Mouse (Mus musculus): ENCODE results near the gene Asb4. TPM values are rescaled to one million over a fixed set of nuclear protein-coding genes. Genes with fewer than 3 reads are reported as not detected.

Gene Asb4
- polyA plus RNA-seq, 1 experiment = 0.01 TPM

DNA sequence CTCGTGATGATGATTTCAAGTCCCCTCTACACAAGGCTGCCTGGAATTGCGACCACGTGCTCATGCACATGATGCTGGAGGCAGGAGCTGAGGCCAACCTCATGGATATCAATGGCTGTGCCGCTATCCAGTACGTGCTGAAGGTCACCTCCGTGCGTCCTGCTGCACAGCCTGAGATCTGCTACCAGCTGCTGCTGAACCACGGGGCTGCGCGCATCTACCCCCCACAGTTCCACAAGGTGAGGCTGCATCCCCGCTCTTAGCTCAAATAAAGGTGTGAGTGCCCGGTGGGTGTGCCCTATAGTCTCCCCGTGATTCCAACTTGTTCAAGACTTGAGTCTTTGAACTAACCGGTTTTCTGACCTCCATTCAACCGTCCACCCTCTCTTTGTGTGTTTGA lies 40.4 kb downstream of the Asb4 start:
- no peaks in the 10 kb centered on the region for H3K79me2 ChIP-seq (ENCODE audit: control insufficient read depth, insufficient read depth)
- no peaks in the 10 kb centered on the region for H3K27me3 ChIP-seq (ENCODE audit: control insufficient read depth, insufficient read depth, insufficient read length)
- H3K36me3 ChIP-seq (ENCODE audit: control insufficient read depth, insufficient read depth) = no peaks in the 10 kb centered on the region
- no peak overlapping the region for H3K4me3 ChIP-seq
- H3ac ChIP-seq (ENCODE audit: control insufficient read depth, insufficient read length) = no peak overlapping the region
- H3K4me2 ChIP-seq (ENCODE audit: low read depth) = no peak overlapping the region
- TF ChIP-seq TCF3 (IDR thresholded peaks at IDR 0.05; ENCODE audit: insufficient read length, low read depth) (no peak), E2F4 (IDR thresholded peaks at IDR 0.05; ENCODE audit: insufficient read depth) (no peak), MYOG (IDR thresholded peaks at IDR 0.05; ENCODE audit: control insufficient read depth in 1 of 3, insufficient read depth in 1 of 3, insufficient read length in 2 of 3, low read depth in 2 of 3) (no peak), REST (IDR thresholded peaks at IDR 0.05; ENCODE audit: insufficient read depth, insufficient read length) (no peak), POLR2A (IDR thresholded peaks at IDR 0.05; ENCODE audit: insufficient read length, low read depth) (no peak), POLR2AphosphoS2 (IDR thresholded peaks at IDR 0.05; ENCODE audit: insufficient read length, low read depth) (no peak), TCF12 (IDR thresholded peaks at IDR 0.05; ENCODE audit: insufficient read depth, poor library complexity, severe bottlenecking) (no peak), MYOD1 (IDR thresholded peaks at IDR 0.05; ENCODE audit: control insufficient read depth in 1 of 3, insufficient read length in 2 of 3, low read depth in 2 of 3) (no peak), CEBPB (IDR thresholded peaks at IDR 0.05; ENCODE audit: insufficient read depth, poor library complexity, severe bottlenecking) (no peak), USF1 (IDR thresholded peaks at IDR 0.05; ENCODE audit: low read depth) (no peak), SRF (IDR thresholded peaks at IDR 0.05; ENCODE audit: control insufficient read depth, insufficient read length, low read depth) (no peak), MAX (IDR thresholded peaks at IDR 0.05; ENCODE audit: low read depth) (no peak)

GRCm38 (mm10) chr6:5427033-5427432 lies 43.8 kb downstream of the Asb4 start:
- no peaks in the 10 kb centered on the region for H3K36me3 ChIP-seq (ENCODE audit: control insufficient read depth, insufficient read depth)
- H3K4me2 ChIP-seq (ENCODE audit: low read depth) = no peak overlapping the region
- TF ChIP-seq REST (IDR thresholded peaks at IDR 0.05; ENCODE audit: insufficient read depth, insufficient read length) = no peak
- no peak for TF ChIP-seq MYOG (IDR thresholded peaks at IDR 0.05; ENCODE audit: control insufficient read depth in 1 of 3, insufficient read depth in 1 of 3, insufficient read length in 2 of 3, low read depth in 2 of 3)
- no peak for TF ChIP-seq POLR2AphosphoS2 (IDR thresholded peaks at IDR 0.05; ENCODE audit: insufficient read length, low read depth)
- no peak for TF ChIP-seq USF1 (IDR thresholded peaks at IDR 0.05; ENCODE audit: low read depth)
- no peak for TF ChIP-seq TCF12 (IDR thresholded peaks at IDR 0.05; ENCODE audit: insufficient read depth, poor library complexity, severe bottlenecking)
- TF ChIP-seq TCF3 (IDR thresholded peaks at IDR 0.05; ENCODE audit: insufficient read length, low read depth) = no peak
- no peak for TF ChIP-seq SRF (IDR thresholded peaks at IDR 0.05; ENCODE audit: control insufficient read depth, insufficient read length, low read depth)
- no peak for TF ChIP-seq MAX (IDR thresholded peaks at IDR 0.05; ENCODE audit: low read depth)
- TF ChIP-seq POLR2A (IDR thresholded peaks at IDR 0.05; ENCODE audit: insufficient read length, low read depth) = no peak
- TF ChIP-seq MYOD1 (IDR thresholded peaks at IDR 0.05; ENCODE audit: control insufficient read depth in 1 of 3, insufficient read length in 2 of 3, low read depth in 2 of 3) = no peak
- TF ChIP-seq E2F4 (IDR thresholded peaks at IDR 0.05; ENCODE audit: insufficient read depth) = no peak
- no peak for TF ChIP-seq CEBPB (IDR thresholded peaks at IDR 0.05; ENCODE audit: insufficient read depth, poor library complexity, severe bottlenecking)
- H3K79me2 ChIP-seq (ENCODE audit: control insufficient read depth, insufficient read depth) = no peaks in the 10 kb centered on the region
- H3K4me3 ChIP-seq = no peak overlapping the region
- no peaks in the 10 kb centered on the region for H3K27me3 ChIP-seq (ENCODE audit: control insufficient read depth, insufficient read depth, insufficient read length)
- no peak overlapping the region for H3ac ChIP-seq (ENCODE audit: control insufficient read depth, insufficient read length)

GRCm38 (mm10) chr6:5429562-5429961 lies 46.4 kb downstream of the Asb4 start:
- TF ChIP-seq POLR2AphosphoS2 (IDR thresholded peaks at IDR 0.05; ENCODE audit: insufficient read length, low read depth) = no peak
- TF ChIP-seq CEBPB (IDR thresholded peaks at IDR 0.05; ENCODE audit: insufficient read depth, poor library complexity, severe bottlenecking) = no peak
- peak in 1 of 3 experiments; percentile 0 for TF ChIP-seq MYOD1 (IDR thresholded peaks at IDR 0.05; ENCODE audit: control insufficient read depth in 1 of 3, insufficient read length in 2 of 3, low read depth in 2 of 3)
- no peak for TF ChIP-seq E2F4 (IDR thresholded peaks at IDR 0.05; ENCODE audit: insufficient read depth)
- Histone ChIP-seq H3K4me2 (ENCODE audit: low read depth) (peak overlapping the region; percentile 19), H3ac (ENCODE audit: control insufficient read depth, insufficient read length) (no peak overlapping the region), H3K36me3 (ENCODE audit: control insufficient read depth, insufficient read depth) (no peaks in the 10 kb centered on the region), H3K79me2 (ENCODE audit: control insufficient read depth, insufficient read depth) (no peaks in the 10 kb centered on the region), H3K4me3 (no peak overlapping the region), H3K27me3 (ENCODE audit: control insufficient read depth, insufficient read depth, insufficient read length) (no peaks in the 10 kb centered on the region)

DNA sequence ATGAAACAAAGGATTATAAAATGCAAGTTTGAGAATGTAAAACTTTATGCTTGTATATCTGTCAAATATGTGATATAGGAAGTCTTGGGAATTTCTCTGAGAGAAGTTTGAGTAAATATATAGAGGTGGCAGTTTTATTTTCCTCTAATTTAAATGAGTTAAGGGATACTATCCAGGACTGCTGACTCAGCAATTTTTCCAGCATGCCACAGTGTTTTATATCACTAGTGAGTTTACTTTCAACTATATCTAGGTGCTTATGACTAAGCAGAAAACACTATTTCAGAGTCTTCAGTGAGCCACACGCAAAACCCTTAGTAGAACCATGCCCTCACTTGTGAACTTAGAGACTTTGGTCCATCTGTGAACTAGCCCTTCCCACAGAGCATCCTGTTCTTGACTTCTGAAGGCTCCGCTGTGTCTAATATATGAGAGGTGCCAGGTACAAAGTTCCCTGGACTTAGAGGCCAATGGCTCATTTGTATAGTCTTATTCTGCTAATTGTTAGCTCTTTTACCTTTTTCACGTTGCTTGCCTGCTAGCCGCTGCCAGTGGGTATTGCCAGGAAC lies 46.9 kb downstream of the Asb4 start:
- Histone ChIP-seq H3K79me2 (ENCODE audit: control insufficient read depth, insufficient read depth) (no peaks in the 10 kb centered on the region), H3K36me3 (ENCODE audit: control insufficient read depth, insufficient read depth) (no peaks in the 10 kb centered on the region), H3K27me3 (ENCODE audit: control insufficient read depth, insufficient read depth, insufficient read length) (no peaks in the 10 kb centered on the region), H3ac (ENCODE audit: control insufficient read depth, insufficient read length) (no peak overlapping the region), H3K4me3 (no peak overlapping the region), H3K4me2 (ENCODE audit: low read depth) (no peak overlapping the region)
- no peak for TF ChIP-seq TCF12 (IDR thresholded peaks at IDR 0.05; ENCODE audit: insufficient read depth, poor library complexity, severe bottlenecking)
- TF ChIP-seq POLR2AphosphoS2 (IDR thresholded peaks at IDR 0.05; ENCODE audit: insufficient read length, low read depth) = no peak
- no peak for TF ChIP-seq REST (IDR thresholded peaks at IDR 0.05; ENCODE audit: insufficient read depth, insufficient read length)
- no peak for TF ChIP-seq MAX (IDR thresholded peaks at IDR 0.05; ENCODE audit: low read depth)
- no peak for TF ChIP-seq POLR2A (IDR thresholded peaks at IDR 0.05; ENCODE audit: insufficient read length, low read depth)
- TF ChIP-seq USF1 (IDR thresholded peaks at IDR 0.05; ENCODE audit: low read depth) = no peak
- no peak for TF ChIP-seq SRF (IDR thresholded peaks at IDR 0.05; ENCODE audit: control insufficient read depth, insufficient read length, low read depth)
- TF ChIP-seq TCF3 (IDR thresholded peaks at IDR 0.05; ENCODE audit: insufficient read length, low read depth) = no peak
- TF ChIP-seq MYOD1 (IDR thresholded peaks at IDR 0.05; ENCODE audit: control insufficient read depth in 1 of 3, insufficient read length in 2 of 3, low read depth in 2 of 3) = no peak
- TF ChIP-seq CEBPB (IDR thresholded peaks at IDR 0.05; ENCODE audit: insufficient read depth, poor library complexity, severe bottlenecking) = no peak
- no peak for TF ChIP-seq E2F4 (IDR thresholded peaks at IDR 0.05; ENCODE audit: insufficient read depth)
- TF ChIP-seq MYOG (IDR thresholded peaks at IDR 0.05; ENCODE audit: control insufficient read depth in 1 of 3, insufficient read depth in 1 of 3, insufficient read length in 2 of 3, low read depth in 2 of 3) = no peak

Data from myocyte (in vitro differentiated cells).